Mouse (Mus musculus): ENCODE results near the gene Tnfrsf1b. TPM values are rescaled to one million over a fixed set of nuclear protein-coding genes. Genes with fewer than 3 reads are reported as not detected.

Gene Tnfrsf1b
- polyA plus RNA-seq, 1 experiment: 1.7 TPM

DNA sequence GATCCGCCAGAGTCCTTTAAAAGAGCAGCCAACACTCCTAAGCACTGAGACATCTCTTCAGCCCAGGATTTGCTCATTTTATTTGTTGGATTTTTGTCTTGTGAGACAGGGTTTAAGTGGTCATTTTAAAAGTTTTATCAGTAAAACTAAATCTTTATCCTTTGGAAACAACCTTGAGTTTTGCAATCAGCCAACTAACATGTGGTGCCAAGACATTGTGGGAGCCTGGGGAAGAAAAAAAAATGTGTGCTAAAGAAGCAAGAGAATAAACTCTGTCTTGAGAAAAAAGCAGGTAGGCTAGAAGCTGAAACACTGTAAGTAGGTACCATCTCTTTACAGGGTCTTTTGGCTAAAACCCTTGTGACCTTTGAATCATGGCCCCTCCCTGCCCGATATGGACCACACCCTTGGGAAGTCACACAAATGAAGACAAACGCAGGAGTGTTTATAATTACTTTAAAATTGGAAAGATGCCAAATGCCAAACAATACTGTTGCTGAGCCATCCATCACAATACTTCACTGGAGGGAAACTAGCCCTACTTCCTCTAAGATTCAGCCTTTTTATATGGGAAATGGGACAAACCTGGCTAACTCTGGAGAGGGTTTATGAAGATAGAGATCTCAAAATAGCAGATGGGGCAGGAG lies 32.2 kb upstream of the Tnfrsf1b start:
- no peaks in the 10 kb centered on the region for H3K4me1 ChIP-seq (ENCODE audit: control insufficient read depth, insufficient read depth, low read length)
- DNase-seq: no peak
- TF ChIP-seq POLR2A (IDR thresholded peaks at IDR 0.05; ENCODE audit: borderline replicate concordance, insufficient read depth, low read length): no peak
- H3K27ac ChIP-seq (ENCODE audit: insufficient read depth, low read length): no peak overlapping the region
- H3K4me3 ChIP-seq (replicated peaks; ENCODE audit: insufficient read depth, low read depth, low read length): no peak overlapping the region
- no peaks in the 10 kb centered on the region for H3K27me3 ChIP-seq (ENCODE audit: control insufficient read depth, insufficient read depth, low read length)
- 60% methylated on average over 3 of the region's 3 CpGs for WGBS

DNA sequence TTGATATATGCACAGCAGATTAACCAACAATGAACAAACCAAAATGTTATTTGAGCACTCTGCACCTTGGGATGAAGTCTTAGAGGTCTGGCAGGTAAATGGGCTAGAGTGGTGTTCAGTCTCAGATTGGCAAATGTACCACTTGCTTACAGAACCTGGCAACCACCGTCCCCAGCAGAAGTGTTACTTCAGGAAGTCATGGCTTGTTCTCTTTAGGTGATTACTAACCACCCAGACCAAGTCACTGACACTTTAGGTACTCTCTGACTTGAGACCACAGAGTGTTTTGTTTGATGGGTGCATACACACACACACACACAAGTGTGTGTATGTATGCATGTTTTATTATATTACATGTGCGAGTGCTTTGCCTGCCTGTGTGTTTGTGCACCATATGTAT lies 31.6 kb upstream of the Tnfrsf1b start:
- 94% methylated on average over 2 of the region's 2 CpGs for WGBS
- H3K27me3 ChIP-seq (ENCODE audit: control insufficient read depth, insufficient read depth, low read length): no peaks in the 10 kb centered on the region
- H3K4me3 ChIP-seq (replicated peaks; ENCODE audit: insufficient read depth, low read depth, low read length): no peak overlapping the region
- no peak for DNase-seq
- H3K27ac ChIP-seq (ENCODE audit: insufficient read depth, low read length): no peak overlapping the region
- TF ChIP-seq CTCF (IDR thresholded peaks at IDR 0.05; ENCODE audit: borderline replicate concordance, insufficient read depth, low read depth, low read length): no peak
- no peak for TF ChIP-seq POLR2A (IDR thresholded peaks at IDR 0.05; ENCODE audit: borderline replicate concordance, insufficient read depth, low read length)
- no peaks in the 10 kb centered on the region for H3K4me1 ChIP-seq (ENCODE audit: control insufficient read depth, insufficient read depth, low read length)

DNA sequence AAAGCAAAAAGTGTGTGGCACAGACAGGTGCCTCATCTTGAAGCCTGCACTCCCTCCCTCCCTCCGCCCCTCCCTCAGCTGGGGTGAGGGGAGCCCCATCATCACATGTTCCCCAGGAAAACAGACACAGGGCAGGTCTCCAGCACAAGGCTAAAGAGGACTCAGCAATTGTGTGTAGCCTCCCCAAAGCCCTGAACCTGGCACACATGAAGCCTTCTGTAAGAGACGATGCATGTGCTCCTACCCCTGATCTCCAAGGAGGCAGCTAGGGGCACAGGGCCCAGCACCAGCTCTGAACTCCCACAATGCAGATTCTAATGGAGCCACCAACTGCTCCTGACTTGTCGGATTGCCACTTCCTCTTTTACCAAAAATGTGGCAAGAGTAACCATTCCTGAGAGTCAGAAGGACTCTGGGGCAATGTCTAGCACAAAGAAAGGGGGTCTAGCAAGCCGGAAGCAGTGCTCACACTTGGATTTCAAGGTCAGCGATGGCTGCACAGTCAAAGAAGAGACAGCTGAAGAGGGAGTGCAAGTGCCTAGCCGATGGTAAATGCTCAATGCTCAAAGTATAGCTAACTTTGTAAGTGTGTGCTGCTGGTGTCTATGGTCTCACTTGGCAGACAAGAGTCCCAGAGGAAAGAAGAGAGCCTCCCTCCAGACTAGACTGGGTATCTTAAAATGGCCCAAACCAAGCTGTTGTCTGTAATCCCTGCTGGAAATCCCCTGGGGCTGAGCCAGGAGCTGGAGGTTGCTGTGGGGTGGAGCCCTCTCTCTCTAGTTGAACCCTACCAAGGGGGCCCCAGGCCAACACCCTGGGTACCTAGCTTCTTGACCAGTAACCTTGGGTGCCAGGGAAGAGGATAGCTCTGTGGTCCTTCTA lies 29.9 kb upstream of the Tnfrsf1b start:
- 73% methylated on average over 6 of the region's 6 CpGs for WGBS
- no peak for DNase-seq
- H3K4me3 ChIP-seq (replicated peaks; ENCODE audit: insufficient read depth, low read depth, low read length): no peak overlapping the region
- no peak overlapping the region for H3K27ac ChIP-seq (ENCODE audit: insufficient read depth, low read length)
- no peaks in the 10 kb centered on the region for H3K27me3 ChIP-seq (ENCODE audit: control insufficient read depth, insufficient read depth, low read length)
- no peaks in the 10 kb centered on the region for H3K4me1 ChIP-seq (ENCODE audit: control insufficient read depth, insufficient read depth, low read length)
- no peak for TF ChIP-seq CTCF (IDR thresholded peaks at IDR 0.05; ENCODE audit: borderline replicate concordance, insufficient read depth, low read depth, low read length)
- no peak for TF ChIP-seq POLR2A (IDR thresholded peaks at IDR 0.05; ENCODE audit: borderline replicate concordance, insufficient read depth, low read length)

DNA sequence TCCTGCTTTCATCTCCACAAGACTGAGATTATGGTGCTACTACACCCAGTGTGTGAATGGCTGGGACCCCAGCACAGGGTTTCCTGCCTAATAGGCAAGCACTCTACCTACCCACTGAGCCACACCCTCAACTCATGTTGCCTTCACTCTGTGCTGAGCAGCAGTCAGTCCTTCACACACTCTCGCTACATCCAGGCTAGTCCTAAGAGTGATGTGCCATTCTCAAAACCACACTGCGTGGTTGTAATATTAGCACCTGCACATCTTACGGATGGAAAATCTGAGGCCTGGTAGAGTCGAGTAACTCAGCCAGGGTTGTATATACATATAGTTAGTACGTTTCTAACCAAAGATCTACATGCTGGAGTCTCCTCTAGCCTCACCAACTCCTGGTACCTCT lies 28.2 kb upstream of the Tnfrsf1b start:
- H3K27me3 ChIP-seq (ENCODE audit: control insufficient read depth, insufficient read depth, low read length): no peaks in the 10 kb centered on the region
- H3K27ac ChIP-seq (ENCODE audit: insufficient read depth, low read length): no peak overlapping the region
- DNase-seq: no peak
- 92% methylated on average over 5 of the region's 5 CpGs for WGBS
- no peak for TF ChIP-seq POLR2A (IDR thresholded peaks at IDR 0.05; ENCODE audit: borderline replicate concordance, insufficient read depth, low read length)
- no peak for TF ChIP-seq CTCF (IDR thresholded peaks at IDR 0.05; ENCODE audit: borderline replicate concordance, insufficient read depth, low read depth, low read length)
- no peak overlapping the region for H3K4me3 ChIP-seq (replicated peaks; ENCODE audit: insufficient read depth, low read depth, low read length)
- no peaks in the 10 kb centered on the region for H3K4me1 ChIP-seq (ENCODE audit: control insufficient read depth, insufficient read depth, low read length)

DNA sequence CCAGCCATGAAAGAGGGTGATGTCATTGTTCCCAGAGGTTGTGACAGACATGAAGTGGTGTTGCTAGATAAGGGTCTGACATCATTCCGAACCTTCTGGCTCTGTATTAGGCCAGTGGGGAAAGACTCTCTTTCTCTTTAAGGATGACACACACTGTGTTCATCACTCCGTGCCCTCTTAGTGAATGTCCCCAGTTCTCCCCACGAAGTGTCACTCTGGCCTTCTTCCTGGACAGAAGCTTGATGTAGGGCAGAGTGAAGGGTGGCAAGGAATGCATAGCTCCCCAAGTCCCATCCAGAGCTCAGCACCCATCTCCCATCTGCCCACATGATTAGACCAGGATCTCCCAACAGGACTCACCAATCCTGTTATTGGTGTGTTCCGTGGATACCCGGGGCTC lies 27.3 kb upstream of the Tnfrsf1b start:
- 78% methylated on average over 5 of the region's 5 CpGs for WGBS
- DNase-seq: no peak
- Histone ChIP-seq H3K4me1 (ENCODE audit: control insufficient read depth, insufficient read depth, low read length) (no peaks in the 10 kb centered on the region), H3K4me3 (replicated peaks; ENCODE audit: insufficient read depth, low read depth, low read length) (no peak overlapping the region), H3K27me3 (ENCODE audit: control insufficient read depth, insufficient read depth, low read length) (no peaks in the 10 kb centered on the region), H3K27ac (ENCODE audit: insufficient read depth, low read length) (no peak overlapping the region)
- TF ChIP-seq POLR2A (IDR thresholded peaks at IDR 0.05; ENCODE audit: borderline replicate concordance, insufficient read depth, low read length) (no peak), CTCF (IDR thresholded peaks at IDR 0.05; ENCODE audit: borderline replicate concordance, insufficient read depth, low read depth, low read length) (no peak)

DNA sequence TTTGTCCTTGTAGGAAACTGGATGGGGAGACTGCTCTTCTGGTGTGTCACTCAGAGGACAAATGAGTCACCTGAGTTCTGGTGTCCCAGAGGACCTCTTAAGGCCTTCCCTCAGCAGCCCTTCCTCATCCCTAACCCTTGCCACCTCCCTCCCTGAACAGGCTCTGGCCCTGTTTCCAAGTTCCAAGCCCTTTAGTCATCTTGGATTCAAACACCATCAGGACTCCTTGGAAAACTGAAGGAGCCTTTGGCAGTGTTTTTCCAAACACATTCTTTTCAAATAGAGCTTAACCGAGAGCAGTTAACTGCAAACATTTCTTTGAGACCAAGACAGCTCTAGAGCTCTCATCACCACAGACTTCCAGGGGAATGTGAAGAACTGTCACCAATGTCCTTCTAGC lies 26.1 kb upstream of the Tnfrsf1b start:
- H3K27me3 ChIP-seq (ENCODE audit: control insufficient read depth, insufficient read depth, low read length): no peaks in the 10 kb centered on the region
- no peak overlapping the region for H3K4me3 ChIP-seq (replicated peaks; ENCODE audit: insufficient read depth, low read depth, low read length)
- H3K4me1 ChIP-seq (ENCODE audit: control insufficient read depth, insufficient read depth, low read length): no peaks in the 10 kb centered on the region
- DNase-seq: no peak
- H3K27ac ChIP-seq (ENCODE audit: insufficient read depth, low read length): no peak overlapping the region
- WGBS: 72% methylated on average over 1 of the region's 1 CpGs
- no peak for TF ChIP-seq POLR2A (IDR thresholded peaks at IDR 0.05; ENCODE audit: borderline replicate concordance, insufficient read depth, low read length)
- TF ChIP-seq CTCF (IDR thresholded peaks at IDR 0.05; ENCODE audit: borderline replicate concordance, insufficient read depth, low read depth, low read length): no peak

DNA sequence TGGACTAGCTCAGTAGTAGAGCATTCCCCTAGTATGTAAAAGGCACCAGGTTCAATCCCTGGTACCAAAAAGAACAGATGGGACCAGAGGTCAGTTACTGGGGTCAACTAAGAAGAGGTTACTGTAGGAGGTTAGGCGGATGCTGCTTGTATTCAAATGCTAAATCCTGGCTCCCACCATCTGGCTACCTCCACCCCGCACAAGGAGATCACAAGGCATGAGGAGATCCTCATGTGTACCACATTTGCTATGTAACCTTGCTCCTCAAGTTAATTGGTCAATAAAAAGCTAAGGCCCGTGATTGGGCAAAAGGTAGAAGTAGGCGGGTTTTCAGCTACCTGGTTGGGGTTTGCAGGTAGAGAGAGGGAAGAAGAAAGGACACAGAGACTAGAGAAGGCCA lies 25.0 kb upstream of the Tnfrsf1b start:
- Histone ChIP-seq H3K27me3 (ENCODE audit: control insufficient read depth, insufficient read depth, low read length) (no peaks in the 10 kb centered on the region), H3K4me3 (replicated peaks; ENCODE audit: insufficient read depth, low read depth, low read length) (no peak overlapping the region), H3K4me1 (ENCODE audit: control insufficient read depth, insufficient read depth, low read length) (no peaks in the 10 kb centered on the region), H3K27ac (ENCODE audit: insufficient read depth, low read length) (no peak overlapping the region)
- DNase-seq: no peak
- TF ChIP-seq POLR2A (IDR thresholded peaks at IDR 0.05; ENCODE audit: borderline replicate concordance, insufficient read depth, low read length): no peak
- TF ChIP-seq CTCF (IDR thresholded peaks at IDR 0.05; ENCODE audit: borderline replicate concordance, insufficient read depth, low read depth, low read length): no peak
- WGBS: 79% methylated on average over 4 of the region's 4 CpGs

DNA sequence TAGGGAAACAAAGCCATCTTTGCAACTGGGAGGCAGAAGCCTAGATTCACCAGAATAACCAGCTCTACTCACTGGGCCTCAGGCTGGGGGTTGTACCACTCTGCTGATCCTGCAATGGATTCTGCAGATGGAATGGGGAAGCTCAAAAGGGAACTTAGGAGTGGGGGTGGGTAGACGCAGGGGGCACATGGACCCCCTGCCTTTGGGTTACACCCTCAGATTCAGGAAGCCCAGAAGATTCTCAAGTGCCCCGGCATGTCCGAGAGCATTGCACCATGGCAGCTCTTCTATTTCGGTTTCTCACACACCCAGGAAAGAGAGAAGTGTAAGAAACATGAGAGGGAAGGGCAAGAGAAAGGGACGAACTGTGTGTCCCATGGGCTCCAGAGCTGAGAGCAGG lies 23.5 kb upstream of the Tnfrsf1b start:
- TF ChIP-seq POLR2A (IDR thresholded peaks at IDR 0.05; ENCODE audit: borderline replicate concordance, insufficient read depth, low read length) (no peak), CTCF (IDR thresholded peaks at IDR 0.05; ENCODE audit: borderline replicate concordance, insufficient read depth, low read depth, low read length) (no peak)
- no peak for DNase-seq

More for the DNA sequence above, 23.5 kb upstream of the Tnfrsf1b start:
- H3K27ac ChIP-seq (ENCODE audit: insufficient read depth, low read length): no peak overlapping the region
- no peak overlapping the region for H3K4me3 ChIP-seq (replicated peaks; ENCODE audit: insufficient read depth, low read depth, low read length)
- WGBS: 89% methylated on average over 5 of the region's 5 CpGs
- H3K4me1 ChIP-seq (ENCODE audit: control insufficient read depth, insufficient read depth, low read length): no peaks in the 10 kb centered on the region
- no peaks in the 10 kb centered on the region for H3K27me3 ChIP-seq (ENCODE audit: control insufficient read depth, insufficient read depth, low read length)

All from cerebellum, adult 2 months (tissue).